Mouse (Mus musculus) G1E (cell line): ENCODE data around the gene Mtap.

ENCODE experiments used
- CTCF ChIP-seq: IDR thresholded peaks from 2 replicates; pipeline ENCODE4 v1.5.1; 2012; ENCODE audit warnings: low read depth, low read length, inconsistent platforms, mixed read lengths
- GATA1 ChIP-seq: IDR thresholded peaks from 2 replicates; pipeline ENCODE4 v1.6.1; 2012; ENCODE audit warnings: borderline replicate concordance, low read length, inconsistent platforms, mixed read lengths
- GATA2 ChIP-seq: IDR thresholded peaks from 2 replicates; pipeline ENCODE4 v1.6.1; 2012; ENCODE audit warnings: low read depth, low read length, inconsistent platforms, borderline replicate concordance
- POLR2AphosphoS5 ChIP-seq: IDR thresholded peaks from 2 replicates; pipeline ENCODE4 v1.6.1; 2012; ENCODE audit warnings: low read depth, low read length, inconsistent platforms; ENCODE audit not compliant: insufficient replicate concordance
- TAL1 ChIP-seq: conservative IDR thresholded peaks from 2 replicates; pipeline ENCODE4 v1.6.1; 2012; ENCODE audit warnings: low read depth, low read length, inconsistent platforms, mixed read lengths

DNA sequence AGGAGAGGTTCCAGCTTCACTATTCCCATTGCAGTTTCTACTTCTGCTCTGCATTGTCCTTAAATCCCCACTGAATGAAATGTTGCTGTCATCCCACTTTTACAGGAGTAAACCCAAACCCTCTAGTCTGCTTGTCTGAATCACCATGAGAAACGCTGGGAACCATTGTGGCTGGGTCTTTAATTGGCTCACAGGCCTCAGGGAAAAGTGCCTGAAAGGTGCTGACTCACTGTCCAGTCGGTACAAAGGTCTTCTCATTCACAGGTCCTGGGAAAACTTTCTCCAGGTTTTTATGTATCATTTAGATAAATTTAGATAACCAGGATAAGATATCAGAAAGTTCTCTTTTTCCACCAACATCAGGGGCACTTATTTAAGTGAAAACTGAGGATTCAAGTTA, 31.4 kb upstream of the Mtap start:
- no peak for TF ChIP-seq CTCF
- no peak for TF ChIP-seq POLR2AphosphoS5
- TF ChIP-seq GATA1, result no peak
- TF ChIP-seq TAL1, result no peak
- TF ChIP-seq GATA2, result no peak
